Mouse (Mus musculus) v-Abl transformed pro-B cells (cell line): ENCODE measurements around the gene Ptpa.

ENCODE experiments used
- in situ Hi-C, 2 experiments: fragments of 400-800 bp; cut with MboI; formaldehyde crosslinking; loops; one replicate each; pipeline ENCODE4 v1.15.1; 2025; ENCODE audit not compliant: unreplicated experiment in 2 of 2

Ptpa gene

DNA sequence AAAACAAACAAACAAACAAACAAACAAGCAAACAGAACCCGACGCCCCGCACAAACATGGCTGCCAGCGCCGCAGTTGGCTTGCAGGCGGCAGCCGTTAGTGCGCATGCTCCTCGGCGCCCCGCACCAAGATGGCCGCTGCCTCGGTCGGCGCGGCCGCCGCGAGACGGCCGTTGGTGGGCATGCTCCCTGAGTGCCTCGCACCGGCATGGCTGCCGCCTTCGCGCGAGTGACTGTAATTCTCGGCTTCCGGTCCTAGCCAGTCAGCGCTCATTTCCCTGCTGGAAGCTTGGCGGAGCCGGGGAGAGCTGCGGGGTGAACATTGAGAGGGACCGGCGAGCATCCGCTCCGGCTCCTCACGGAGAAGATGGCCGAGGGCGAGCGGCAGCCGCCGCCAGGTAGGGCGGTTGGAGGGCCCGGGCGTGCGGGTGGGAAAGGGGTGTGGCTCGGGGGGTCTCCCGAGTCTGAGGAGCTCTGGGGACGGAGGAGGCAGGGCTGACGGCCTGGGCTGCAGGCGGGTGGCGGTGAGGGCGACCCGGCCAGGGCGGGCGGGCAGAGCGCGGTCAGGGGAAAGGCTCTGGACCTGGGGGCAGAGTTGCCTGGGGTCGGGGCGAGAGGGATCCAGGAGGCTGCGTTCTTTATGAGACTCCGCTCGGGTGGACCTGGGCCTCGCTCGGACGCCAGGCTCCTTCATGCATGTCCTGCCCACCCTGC is at the start of gene Ptpa:
Ptpa (plus strand) TSS at position 104 of the 713 bp plus-strand sequence.
- in situ Hi-C loops: no loop called here

DNA sequence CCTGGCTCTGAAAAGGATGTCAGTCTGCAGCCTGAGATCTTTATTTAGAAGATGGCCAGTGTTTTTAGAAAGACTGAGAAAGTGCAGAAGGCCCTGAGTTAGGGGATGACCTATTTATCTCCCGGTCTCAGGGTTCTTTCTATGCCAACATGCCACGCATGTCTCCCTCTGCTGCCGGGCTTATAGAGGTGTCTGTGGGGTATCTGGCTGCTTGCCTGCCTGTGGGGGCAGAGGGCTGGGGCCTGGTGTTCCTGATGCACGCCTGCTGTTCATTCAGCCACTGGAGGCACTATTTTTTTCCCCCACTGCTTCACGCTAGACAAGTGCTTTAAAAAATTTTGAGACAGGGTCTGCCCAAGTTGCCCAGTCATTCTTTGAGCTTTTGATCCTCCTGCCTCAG is 49.6 kb upstream of the Ptpa start:
- in situ Hi-C loops: no loop called here

DNA sequence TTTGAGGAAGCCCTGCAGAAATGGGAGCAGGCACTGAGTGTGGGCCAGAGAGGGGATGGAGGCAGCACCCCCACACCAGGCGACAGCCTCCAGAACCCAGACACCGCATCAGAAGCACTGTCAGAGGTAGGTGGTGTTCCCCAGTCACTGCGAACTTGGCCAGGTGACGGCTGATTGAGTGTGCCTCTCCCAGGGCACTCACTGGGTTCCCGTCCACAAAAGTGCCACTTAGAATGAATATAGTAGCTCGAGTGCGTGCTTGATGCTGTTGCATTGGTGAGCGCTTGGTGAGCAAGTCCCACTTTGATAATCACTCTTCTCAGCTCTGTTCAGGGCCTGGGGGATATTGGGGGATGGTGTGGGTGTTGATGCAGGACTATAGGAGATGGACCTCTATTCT is 44.3 kb upstream of the Ptpa start:
- in situ Hi-C loops: no loop called here

DNA sequence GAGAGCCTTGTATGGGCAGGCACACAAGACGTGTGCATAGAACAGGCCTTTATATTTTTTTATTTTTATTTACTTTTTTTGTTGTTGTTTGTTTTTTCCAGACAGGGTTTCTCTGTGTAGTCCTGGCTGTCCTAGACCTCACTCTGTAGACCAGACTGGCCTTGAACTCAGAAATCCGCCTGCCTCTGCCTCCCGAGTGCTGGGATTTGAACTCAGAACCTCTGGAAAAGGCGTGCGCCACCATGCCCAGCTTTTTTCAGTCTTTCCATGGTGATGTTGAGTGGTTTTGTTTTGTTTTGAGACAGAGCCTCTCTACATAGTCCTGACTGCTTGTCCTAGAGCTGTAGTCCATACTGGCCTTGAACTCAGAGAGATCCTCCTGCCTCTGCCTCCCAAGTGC is 43.1 kb upstream of the Ptpa start:
- in situ Hi-C loops: no loop called here

DNA sequence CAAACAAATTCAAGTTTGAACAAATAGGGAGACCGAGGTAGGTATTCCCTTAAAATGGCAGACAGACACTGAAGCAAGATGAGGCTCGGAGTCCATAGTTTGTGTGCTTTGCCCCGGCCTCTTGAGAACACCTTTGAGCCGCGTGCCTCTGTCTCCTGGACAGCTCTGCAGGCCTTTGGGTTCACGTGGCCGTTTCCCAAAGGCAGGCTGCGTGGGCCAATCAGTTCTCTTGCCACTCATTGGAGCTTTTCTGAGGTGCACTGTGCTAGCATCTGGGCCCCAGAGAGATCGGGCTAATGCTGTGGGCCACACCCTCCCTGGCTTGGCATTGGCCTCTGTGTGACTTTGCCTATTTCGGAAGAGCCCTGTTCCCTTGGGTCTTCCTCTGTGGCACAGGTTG is 39.9 kb upstream of the Ptpa start:
- in situ Hi-C loops: no loop called here

DNA sequence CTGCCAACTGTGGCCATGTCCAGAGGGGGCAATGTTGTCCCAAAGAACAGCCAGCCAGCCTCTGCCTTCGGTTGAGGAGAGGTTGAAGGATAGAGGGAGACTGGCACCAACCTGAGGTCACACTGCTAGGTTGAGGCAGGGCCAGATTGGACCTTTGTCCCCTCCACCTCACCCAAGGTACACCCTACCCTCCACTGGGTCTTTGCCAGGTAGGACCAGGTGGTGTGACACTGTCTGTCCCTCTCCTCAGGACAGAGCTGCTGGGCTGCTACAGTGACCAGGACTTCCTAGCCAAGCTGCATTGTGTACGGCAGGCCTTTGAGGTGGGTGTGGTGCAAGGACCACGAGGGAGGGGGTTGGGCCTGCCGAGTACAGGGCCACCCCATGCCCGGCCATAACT is 38.1 kb upstream of the Ptpa start:
- in situ Hi-C loops: no loop called here

DNA sequence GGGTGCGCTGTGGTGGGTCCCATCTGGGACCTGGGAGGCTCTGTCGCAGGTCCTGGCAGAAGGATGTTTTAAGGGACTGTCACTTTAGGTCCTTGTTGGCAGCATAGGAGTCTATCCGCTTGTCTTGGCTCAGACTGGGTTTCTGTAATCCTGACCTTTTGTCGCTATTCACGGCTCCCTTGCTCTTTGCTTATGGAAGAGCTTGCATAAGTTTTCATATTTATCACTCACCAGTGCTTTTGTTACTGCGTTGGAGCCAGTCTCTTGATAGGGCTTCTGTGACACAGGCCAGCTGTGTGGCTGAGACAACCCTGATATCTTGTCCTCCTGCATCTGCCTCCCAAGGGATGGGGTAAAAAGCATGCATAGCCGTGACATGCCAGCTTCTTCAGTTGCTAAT is 36.5 kb upstream of the Ptpa start:
- in situ Hi-C loops: no loop called here

DNA sequence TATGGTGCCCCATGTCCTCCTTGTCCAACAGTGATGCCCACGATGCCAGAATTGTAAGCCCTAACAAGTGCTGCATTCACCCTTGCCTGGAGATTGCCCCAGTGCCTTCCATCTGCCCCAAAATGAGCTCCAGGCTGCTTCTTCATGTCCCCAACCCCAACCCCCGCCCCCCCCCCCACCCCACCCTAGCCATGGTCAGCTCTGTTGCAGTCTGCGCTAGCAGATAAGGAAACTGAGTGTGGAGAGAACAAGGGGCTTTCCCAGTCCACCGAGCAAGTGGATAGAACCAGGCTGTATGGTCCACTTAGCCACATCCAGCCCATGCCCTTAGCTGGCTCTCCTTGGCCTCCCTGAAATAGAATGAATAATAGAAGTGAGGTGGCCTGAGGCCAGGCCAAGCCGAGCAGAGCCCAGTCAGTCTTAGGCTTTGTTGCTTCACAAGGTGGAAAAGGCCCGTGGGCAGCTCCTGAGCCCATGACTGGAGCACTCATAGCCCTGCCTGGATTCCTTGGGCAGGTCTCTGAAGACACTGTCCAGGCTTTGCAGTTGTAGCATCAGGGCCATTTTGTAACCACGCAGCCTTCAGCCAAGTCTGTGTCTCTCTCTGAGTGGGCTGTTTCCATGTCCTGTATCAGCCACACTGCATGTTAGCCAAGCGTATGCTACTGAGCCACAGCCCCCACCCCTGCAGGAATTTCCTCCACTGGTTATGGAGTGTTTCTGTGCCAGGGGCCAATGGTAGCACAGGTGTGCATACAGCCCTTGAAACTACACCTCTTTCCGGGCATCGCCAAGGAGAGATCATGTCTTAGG is 35.1 kb upstream of the Ptpa start:
- in situ Hi-C loops: no loop called here

DNA sequence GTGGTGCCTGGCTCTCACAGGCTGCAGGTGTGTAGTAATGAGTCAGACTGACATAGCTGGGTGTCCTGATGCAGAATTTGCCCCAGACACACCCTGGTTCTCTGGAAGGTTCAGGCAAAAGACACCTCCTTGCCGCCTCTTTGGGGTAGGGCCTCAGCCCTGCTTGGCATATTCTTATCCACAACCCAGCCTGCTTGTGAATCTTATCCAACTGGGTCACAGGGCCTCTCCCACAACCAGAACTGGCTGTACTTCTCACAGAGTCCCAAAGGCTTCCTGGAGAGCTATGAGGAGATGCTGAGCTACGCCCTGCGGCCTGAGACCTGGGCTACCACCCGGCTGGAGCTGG is 34.5 kb upstream of the Ptpa start:
- in situ Hi-C loops: no loop called here

DNA sequence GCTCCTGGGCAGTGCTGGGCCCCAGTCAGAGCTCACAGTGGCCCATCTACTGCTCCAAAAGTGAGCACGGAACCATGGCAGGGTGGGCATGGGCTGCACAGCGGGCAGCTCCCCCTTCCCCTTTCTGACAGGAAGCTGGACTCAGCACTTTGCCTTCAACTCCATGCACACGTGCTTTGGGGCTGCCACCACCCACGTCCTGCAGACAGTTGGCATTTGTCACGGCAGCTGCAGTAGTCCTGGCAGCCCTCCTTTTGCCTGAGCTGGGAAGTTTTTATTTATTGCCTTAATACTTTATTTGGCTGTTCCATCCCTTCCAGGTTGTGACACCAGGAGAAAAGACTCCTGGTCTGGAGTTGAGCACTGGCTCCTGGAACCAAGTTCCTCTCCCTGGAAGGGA is 31.0 kb upstream of the Ptpa start:
- in situ Hi-C loops: no loop called here

DNA sequence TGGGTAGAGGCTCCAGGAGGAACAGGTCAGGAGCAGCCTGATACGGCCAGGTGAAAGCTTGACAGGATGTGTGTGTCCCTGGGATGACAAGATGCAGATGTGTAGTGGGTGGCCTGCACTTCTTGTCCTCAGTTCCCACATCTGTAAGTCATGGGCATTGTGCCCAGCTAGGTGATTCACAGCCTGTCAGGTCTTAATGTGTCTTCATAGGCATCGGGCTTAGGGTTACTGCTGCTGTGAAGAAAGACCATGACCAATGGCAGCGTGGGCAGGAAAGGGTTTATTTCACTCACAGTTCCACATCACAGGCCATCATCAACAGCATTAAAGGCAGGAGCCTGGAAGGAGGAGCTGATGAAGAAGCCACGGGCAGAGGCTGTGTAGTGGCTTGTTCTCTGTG is 30.2 kb upstream of the Ptpa start:
- in situ Hi-C loops: no loop called here

DNA sequence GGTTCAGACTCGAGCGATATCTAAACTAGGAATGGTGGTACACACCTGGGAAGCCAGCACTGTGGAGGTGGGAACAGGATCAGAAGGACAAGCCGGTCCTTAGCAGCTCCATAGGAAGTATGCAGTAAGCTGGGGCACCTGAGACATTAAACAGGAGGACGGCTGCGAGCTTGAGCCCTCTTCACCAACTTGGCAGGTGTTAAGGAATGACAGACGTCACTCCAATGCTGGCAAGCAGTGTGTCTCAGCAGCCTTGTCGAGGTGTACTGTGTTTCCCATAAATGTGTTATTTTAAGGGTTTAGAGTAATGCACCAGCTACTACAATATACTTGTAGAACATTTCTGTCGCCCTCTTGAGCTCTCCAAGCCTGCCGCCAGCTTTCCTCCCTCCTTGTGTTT is 28.9 kb upstream of the Ptpa start:
- in situ Hi-C loops: no loop called here

DNA sequence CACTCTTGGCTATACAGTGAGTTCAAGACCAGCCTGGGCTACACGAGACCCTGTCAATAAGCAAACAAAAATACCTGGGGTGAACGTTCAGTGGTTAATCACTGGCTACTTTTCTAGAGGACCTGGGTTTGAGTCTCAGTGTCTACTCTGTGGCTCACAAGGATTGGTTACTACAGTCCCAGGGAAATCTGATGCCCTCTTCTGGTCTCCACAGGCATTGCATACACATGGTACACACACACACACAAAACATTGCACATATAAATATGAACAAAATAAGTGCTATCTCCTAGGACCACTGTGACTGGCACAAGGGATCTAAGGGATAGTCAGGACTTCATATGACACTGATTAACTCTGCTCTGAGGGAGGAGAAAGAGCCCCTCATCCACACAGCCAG is 26.8 kb upstream of the Ptpa start:
- in situ Hi-C loops: no loop called here

DNA sequence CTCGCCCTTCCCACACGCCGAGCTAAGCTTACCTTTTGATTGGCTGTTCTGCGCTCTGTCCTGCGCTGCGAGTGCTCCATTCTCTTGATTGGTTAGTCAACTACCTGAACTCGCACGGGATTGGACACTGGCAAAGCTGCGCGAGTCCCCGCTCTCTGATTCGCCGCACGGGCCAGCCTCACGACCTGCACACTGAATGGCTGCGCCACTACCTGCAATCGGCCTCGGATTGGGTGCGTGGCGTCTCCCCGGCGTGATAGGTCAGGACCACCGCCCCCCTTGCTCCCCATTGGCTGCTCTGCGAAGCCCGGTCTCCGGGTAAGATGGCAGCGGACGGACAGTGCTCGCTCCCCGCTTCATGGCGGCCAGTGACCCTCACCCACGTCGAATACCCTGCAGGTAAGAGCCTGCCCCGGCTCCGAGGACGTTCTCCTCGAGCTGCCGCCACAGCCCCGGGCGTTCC is 23.7 kb upstream of the Ptpa start, which contains the start of gene Dolpp1:
Dolpp1 (plus strand) TSS at position 141 of the 463 bp plus-strand sequence.
- in situ Hi-C loops: no loop called here

DNA sequence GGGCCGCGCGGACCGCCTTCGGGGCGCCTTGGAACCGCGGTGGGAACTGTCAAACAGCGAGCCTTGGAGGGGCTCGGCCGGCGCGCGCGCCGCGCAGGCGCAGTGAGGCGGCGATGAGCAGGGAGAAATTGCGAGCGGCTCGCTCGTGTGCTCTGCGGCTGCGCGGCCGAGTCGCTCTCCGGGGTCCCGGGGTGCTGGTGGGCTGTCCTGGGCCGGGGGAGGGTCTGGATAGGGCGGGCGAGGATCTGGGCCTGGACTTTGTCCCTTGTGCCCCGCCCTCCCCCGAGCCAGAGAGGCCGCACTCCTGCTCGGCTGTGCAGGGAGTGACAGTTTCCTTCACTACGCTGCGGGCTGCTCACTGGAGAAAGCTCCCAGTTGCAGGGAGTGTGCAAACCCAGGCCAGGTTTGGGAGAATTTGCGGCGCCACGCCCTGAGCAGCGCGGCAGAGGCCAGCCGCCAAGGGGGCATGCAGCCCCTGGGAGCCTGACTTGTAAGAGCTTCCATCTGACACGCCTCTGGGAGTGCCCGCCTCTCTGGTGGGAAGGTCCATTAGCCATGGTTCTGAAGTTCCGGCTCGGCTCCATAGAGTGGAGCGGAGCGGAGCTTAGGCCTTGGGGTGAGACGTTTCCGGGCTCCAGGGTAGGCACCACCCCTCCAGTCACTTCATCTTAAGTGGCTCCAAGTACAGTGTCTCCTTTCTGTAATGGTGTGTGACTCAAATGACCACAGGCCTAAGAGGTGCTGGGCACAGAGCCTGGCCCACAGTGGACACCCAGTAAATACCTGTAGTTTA is 23.1 kb upstream of the Ptpa start:
- in situ Hi-C loops: no loop called here

DNA sequence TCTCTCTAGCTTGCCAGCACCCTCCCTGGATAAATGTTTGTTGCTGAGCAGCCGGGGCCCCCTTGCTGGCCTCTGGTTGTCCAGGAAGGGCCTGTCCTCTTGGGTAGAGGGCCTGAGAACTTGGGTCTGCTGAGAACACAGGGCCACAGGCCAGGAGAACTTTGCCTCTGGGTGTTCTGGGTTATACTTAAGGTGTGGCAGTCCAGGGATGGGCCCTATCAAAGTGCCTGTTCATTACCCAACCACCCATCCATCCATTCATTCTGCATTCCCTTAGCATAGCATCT is 22.5 kb upstream of the Ptpa start:
- in situ Hi-C loops: no loop called here

DNA sequence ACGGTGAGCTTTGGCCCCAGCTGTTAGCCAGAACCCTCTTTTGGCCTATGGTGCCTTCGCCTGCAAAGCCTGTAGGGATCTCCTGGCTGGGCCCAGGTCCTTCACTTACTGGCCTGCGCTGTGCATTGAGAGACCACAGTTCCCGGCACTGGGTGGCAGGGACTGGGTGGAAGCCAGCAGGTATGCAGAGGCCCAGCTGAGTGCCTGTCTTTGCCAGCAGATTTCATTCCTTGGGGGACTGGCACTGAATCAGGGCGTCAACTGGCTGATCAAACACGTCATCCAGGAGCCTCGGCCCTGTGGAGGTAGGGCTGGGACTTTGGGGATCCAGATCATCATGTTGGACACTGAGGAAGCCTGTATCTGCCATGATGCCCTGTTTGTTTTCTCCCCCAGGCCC is 20.1 kb upstream of the Ptpa start:
- in situ Hi-C loops: no loop called here

DNA sequence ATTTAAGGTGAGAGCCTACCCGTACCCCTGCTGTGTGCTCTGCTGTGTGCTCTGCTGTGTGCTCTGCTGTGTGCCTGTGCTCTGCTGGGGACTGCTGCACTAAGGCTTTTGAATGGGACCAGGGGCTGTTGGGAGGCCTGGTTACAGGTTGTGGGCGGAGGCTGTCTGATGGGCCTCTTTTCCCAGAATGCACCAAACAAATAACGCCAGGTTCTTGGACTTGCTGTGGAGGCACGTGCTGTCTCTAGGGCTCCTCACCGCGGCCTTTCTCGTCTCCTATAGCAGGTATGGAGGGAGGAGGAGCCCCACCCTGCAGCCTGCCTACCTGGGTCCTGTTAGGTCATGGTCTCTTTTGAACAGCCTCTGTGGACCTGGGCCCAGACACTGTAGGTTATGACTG is 19.6 kb upstream of the Ptpa start:
- in situ Hi-C loops: no loop called here

DNA sequence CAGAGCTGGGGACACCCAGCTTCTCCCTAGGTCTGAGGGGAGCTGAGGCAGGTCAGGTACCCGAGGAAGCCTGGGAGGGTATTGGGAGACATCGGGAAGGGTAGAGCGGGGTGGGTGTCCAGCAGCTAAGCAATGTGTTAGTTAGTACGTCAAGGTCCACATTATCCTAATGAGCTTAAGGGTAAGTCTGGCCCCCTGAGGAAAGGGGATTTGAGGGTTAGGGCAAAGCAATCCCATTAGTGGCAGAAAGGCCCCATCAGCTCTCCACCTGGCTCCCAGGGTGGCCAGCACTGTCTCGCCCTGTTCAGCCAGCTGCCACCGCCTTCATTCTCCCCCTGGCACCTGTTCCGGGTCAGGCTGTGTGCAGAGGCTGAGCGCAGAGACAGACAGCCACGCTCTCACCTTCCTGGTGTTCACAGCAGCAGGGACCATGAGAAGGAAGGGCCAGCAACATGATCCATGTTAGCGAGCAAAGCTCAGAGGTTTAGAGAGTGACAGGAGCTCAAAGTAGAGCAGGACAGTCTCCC is 17.8 kb upstream of the Ptpa start:
- in situ Hi-C loops: no loop called here

DNA sequence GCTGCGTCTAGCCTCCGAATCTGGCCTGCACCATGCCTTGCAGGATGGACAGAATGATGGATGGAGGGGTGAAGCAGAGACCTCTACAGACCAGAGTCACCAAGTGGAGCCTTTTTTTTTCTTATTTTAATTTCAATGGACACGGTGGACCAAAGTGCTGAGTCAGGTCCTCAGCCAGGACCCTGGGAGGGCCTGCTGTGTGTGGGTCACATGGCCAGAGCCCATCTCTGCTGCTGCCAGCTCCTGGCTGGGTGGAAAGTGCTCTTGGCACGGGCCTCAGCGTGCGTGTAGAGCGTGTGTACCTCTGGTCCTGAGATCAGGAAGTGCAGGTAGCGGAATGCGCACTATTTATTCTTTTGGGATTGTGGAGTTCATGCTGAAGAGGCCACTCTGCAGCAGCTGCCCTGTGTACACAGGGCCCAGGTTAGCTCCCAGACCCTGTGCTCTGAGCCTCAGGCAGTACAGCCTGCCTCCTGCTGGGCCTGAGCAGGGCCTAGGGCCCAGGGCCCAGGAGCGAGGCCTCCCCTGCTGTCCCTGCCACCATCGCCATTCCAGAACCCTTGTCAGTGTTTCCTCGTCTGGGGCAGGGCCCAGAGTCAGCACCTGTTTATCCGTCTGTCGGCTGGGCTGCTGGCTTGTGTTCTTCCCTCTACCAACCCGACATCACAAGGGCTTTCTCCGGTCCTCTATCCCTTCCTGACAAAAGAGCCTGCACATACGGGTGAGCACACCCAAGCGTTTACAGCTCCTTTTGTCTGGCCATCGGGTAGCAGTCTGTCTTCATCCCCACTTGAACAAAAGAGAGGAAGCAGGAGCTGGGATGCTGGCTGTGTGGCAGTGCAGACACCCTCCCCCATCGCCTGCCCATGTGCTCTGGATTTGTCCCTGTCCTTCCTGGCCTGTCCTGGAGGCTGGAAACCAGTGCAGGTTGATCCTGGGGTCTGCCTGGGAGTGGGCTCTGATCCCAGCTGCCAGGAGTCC is 16.4 kb upstream of the Ptpa start:
- in situ Hi-C loops: no loop called here
